Mouse (Mus musculus) heart, adult 2 months (tissue): ENCODE data around the gene Homer3.

ENCODE experiments used
- CTCF ChIP-seq: fragments of 200-600 bp; IDR thresholded peaks from 2 replicates; pipeline ENCODE4 v1.8.1; 2022; ENCODE audit warnings: antibody characterized with exemption, mild to moderate bottlenecking, moderate library complexity
- EP300 ChIP-seq: fragments of 200-500 bp; IDR thresholded peaks from 2 replicates; pipeline ENCODE4 v1.6.1; 2011; ENCODE audit warnings: low read depth, low read length, control low read depth; ENCODE audit not compliant: insufficient read depth

GRCm38 (mm10) chr8:70302901-70303300 is 20.3 kb downstream of the Homer3 start:
- TF ChIP-seq CTCF (no peak), EP300 (no peak)
